9 mouse cellular contexts compared by ENCODE assay signal in genomic region chr11:102990152-102990663, GRCm38 (mm10). TPM values are rescaled to one million over a fixed set of nuclear protein-coding genes. Genes with fewer than 3 reads are reported as not detected.
A peak's percentile ranks its signal among the peaks of the same experiment; 100 is the strongest.
DNase-seq lines count a peak whose midpoint lies in the region; ATAC-seq lines count a peak whose summit lies in the region.
"Had no signal": no experiment of that assay in that cellular context is flagged by ENCODE, and none has a peak within 500 bp of the region (broad histone marks: within the 10 kb centered on the region; RNA-seq: fewer than 3 reads in every experiment).

No protein-coding gene starts in this region.

- peak overlapping the region; percentile 49 for H3K9ac ChIP-seq in embryonic facial prominence, embryonic 12.5 days
- H3K9ac ChIP-seq in midbrain, embryonic 16.5 days (ENCODE audit: low read depth, low read length), result peak overlapping the region; percentile 59

- no peak overlapping the region for H3K27ac ChIP-seq in embryonic facial prominence, embryonic 12.5 days
- peak overlapping the region; percentile 70; the same call in 1 of the 2 replicates for H3K27ac ChIP-seq in hindbrain, embryonic 10.5 days
- peak overlapping the region; percentile 66 for H3K27ac ChIP-seq in limb, embryonic 10.5 days
- H3K27ac ChIP-seq in midbrain, embryonic 16.5 days (ENCODE audit: low read length), result no peak overlapping the region

- peak; percentile 60; the same call in 1 of the 2 replicates for ATAC-seq in frontal cortex, adult (ENCODE audit: low TSS enrichment)
- no peak for ATAC-seq in embryonic facial prominence, embryonic 12.5 days (ENCODE audit: insufficient number of reproducible peaks, insufficient read depth, low FRiP score, low TSS enrichment)
- ATAC-seq in midbrain, embryonic 16.5 days, result 0 out of 2 replicates have a peak, but pooled peaks have one; percentile 10

- peaks cover 41% of the 10 kb centered on the region for H3K27me3 ChIP-seq in embryonic facial prominence, embryonic 12.5 days
- H3K27me3 ChIP-seq in hindbrain, embryonic 10.5 days (ENCODE audit: insufficient read depth, poor library complexity, severe bottlenecking), result peaks cover 69% of the 10 kb centered on the region
- H3K27me3 ChIP-seq in limb, embryonic 10.5 days (ENCODE audit: low read depth, poor library complexity, severe bottlenecking), result peaks cover 56% of the 10 kb centered on the region
- H3K27me3 ChIP-seq in midbrain, embryonic 16.5 days (ENCODE audit: control insufficient read depth, insufficient read depth, low read depth, low read length), result peaks cover 9% of the 10 kb centered on the region; the same call in 1 of the 2 replicates

- H3K9me3 ChIP-seq in embryonic facial prominence, embryonic 12.5 days, result no peaks in the 10 kb centered on the region
- no peaks in the 10 kb centered on the region for H3K9me3 ChIP-seq in hindbrain, embryonic 10.5 days
- no peaks in the 10 kb centered on the region for H3K9me3 ChIP-seq in limb, embryonic 10.5 days (replicated peaks)
- H3K9me3 ChIP-seq in midbrain, embryonic 16.5 days (replicated peaks; ENCODE audit: control insufficient read depth, low read length, poor library complexity, severe bottlenecking), result no peaks in the 10 kb centered on the region

- peak overlapping the region; percentile 40 for H3K4me3 ChIP-seq in embryonic facial prominence, embryonic 12.5 days
- H3K4me3 ChIP-seq in hindbrain, embryonic 10.5 days, result peak overlapping the region; percentile 56
- H3K4me3 ChIP-seq in limb, embryonic 10.5 days, result peak overlapping the region; percentile 52
- peak overlapping the region; percentile 39 for H3K4me3 ChIP-seq in midbrain, embryonic 16.5 days (ENCODE audit: low read depth, low read length)

- no peak for DNase-seq in frontal cortex, postnatal 10 days (ENCODE audit: low spot score in 2 of 2)
- peak; percentile 74 for DNase-seq in adrenal gland, adult 2 months
- peak; percentile 53 for DNase-seq in hindbrain, embryonic 10.5 days (ENCODE audit: low spot score)
- peak; percentile 59 for DNase-seq in limb, embryonic 10.5 days (ENCODE audit: low spot score)
- peak; percentile 77 for DNase-seq in thymus, postnatal 4 days

- peaks cover 19% of the 10 kb centered on the region for H3K36me3 ChIP-seq in embryonic facial prominence, embryonic 12.5 days
- peaks cover 16% of the 10 kb centered on the region for H3K36me3 ChIP-seq in hindbrain, embryonic 10.5 days
- H3K36me3 ChIP-seq in limb, embryonic 10.5 days, result peaks cover 19% of the 10 kb centered on the region
- peaks cover 13% of the 10 kb centered on the region; the same call in 1 of the 2 replicates for H3K36me3 ChIP-seq in midbrain, embryonic 16.5 days (ENCODE audit: control insufficient read depth, insufficient read depth, low read length)

- 1% methylated on average over 29 of the region's 29 CpGs for WGBS in embryonic facial prominence, embryonic 12.5 days
- 1% methylated on average over 29 of the region's 29 CpGs for WGBS in hindbrain, embryonic 10.5 days
- 2% methylated on average over 29 of the region's 29 CpGs for WGBS in limb, embryonic 10.5 days
- WGBS in midbrain, embryonic 16.5 days, result 1% methylated on average over 29 of the region's 29 CpGs

- H3K4me2 ChIP-seq in embryonic facial prominence, embryonic 12.5 days (replicated peaks), result peak overlapping the region; percentile 74
- H3K4me2 ChIP-seq in midbrain, embryonic 16.5 days (ENCODE audit: low read length), result peak overlapping the region; percentile 81

- peaks cover 27% of the 10 kb centered on the region for H3K4me1 ChIP-seq in embryonic facial prominence, embryonic 12.5 days
- H3K4me1 ChIP-seq in hindbrain, embryonic 10.5 days (replicated peaks), result peaks cover 74% of the 10 kb centered on the region
- H3K4me1 ChIP-seq in limb, embryonic 10.5 days, result peaks cover 35% of the 10 kb centered on the region
- peaks cover 19% of the 10 kb centered on the region for H3K4me1 ChIP-seq in midbrain, embryonic 16.5 days (ENCODE audit: control insufficient read depth, insufficient read depth, low read length)

RNA-seq across cellular contexts. Expression of gene Nmt1, which starts 37.8 kb away (rescaled TPM):
- 100 to 1,000 TPM; 106 to 112 TPM for total RNA-seq in adrenal gland, adult 2 months (2021)
- polyA plus RNA-seq in adrenal gland, adult 2 months (2012; rRNA removed), result 20.8 and 25.6 TPM in 2 replicates
- polyA plus RNA-seq in embryonic facial prominence, embryonic 12.5 days (2016; fragmentation: Nextera tagmentation; extraction: Ambion mirVana), result 45.7 and 50.8 TPM in 2 replicates
- polyA plus RNA-seq in hindbrain, embryonic 10.5 days (2016; fragmentation: Nextera tagmentation; extraction: Ambion mirVana), result 47.1 and 55.6 TPM in 2 replicates
- polyA plus RNA-seq in limb, embryonic 10.5 days (2016; fragmentation: Nextera tagmentation; extraction: Ambion mirVana), result 60.5 and 63.1 TPM in 2 replicates
- polyA plus RNA-seq in midbrain, embryonic 16.5 days (2015; fragmentation: Nextera tagmentation; extraction: Ambion mirVana), result 25.5 and 26.8 TPM in 2 replicates

RNA-seq across cellular contexts. Expression of gene Dcakd, which starts 37.9 kb away (rescaled TPM):
- 10 to 100 TPM; 62.8 to 79.5 TPM for total RNA-seq in adrenal gland, adult 2 months (2021)
- 136 and 185 TPM in 2 replicates for polyA plus RNA-seq in adrenal gland, adult 2 months (2012; rRNA removed)
- polyA plus RNA-seq in embryonic facial prominence, embryonic 12.5 days (2016; fragmentation: Nextera tagmentation; extraction: Ambion mirVana), result 170 and 174 TPM in 2 replicates
- polyA plus RNA-seq in hindbrain, embryonic 10.5 days (2016; fragmentation: Nextera tagmentation; extraction: Ambion mirVana), result 272 and 276 TPM in 2 replicates
- polyA plus RNA-seq in limb, embryonic 10.5 days (2016; fragmentation: Nextera tagmentation; extraction: Ambion mirVana), result 260 and 269 TPM in 2 replicates
- 157 and 174 TPM in 2 replicates for polyA plus RNA-seq in midbrain, embryonic 16.5 days (2015; fragmentation: Nextera tagmentation; extraction: Ambion mirVana)

RNA-seq across cellular contexts. Expression of gene C1ql1, which starts 43.7 kb away (rescaled TPM):
- 10 to 100 TPM; 39.4 to 69.4 TPM for total RNA-seq in adrenal gland, adult 2 months (2021)
- 67.7 and 112 TPM in 2 replicates for polyA plus RNA-seq in adrenal gland, adult 2 months (2012; rRNA removed)
- 3.7 and 3.9 TPM in 2 replicates for polyA plus RNA-seq in embryonic facial prominence, embryonic 12.5 days (2016; fragmentation: Nextera tagmentation; extraction: Ambion mirVana)
- polyA plus RNA-seq in hindbrain, embryonic 10.5 days (2016; fragmentation: Nextera tagmentation; extraction: Ambion mirVana), result 4.4 and 11.5 TPM in 2 replicates
- 0.20 and 0.40 TPM in 2 replicates for polyA plus RNA-seq in limb, embryonic 10.5 days (2016; fragmentation: Nextera tagmentation; extraction: Ambion mirVana)
- polyA plus RNA-seq in midbrain, embryonic 16.5 days (2015; fragmentation: Nextera tagmentation; extraction: Ambion mirVana), result 6.0 and 7.9 TPM in 2 replicates
- total RNA-seq: heart, adult 18-20 months had no signal

Comparison
In these comparisons a context has a peak if more than half of its experiments do, and no peak if none do; other contexts are left out.
1. DNase-seq: peak in adrenal gland, adult 2 months (single experiment), hindbrain, embryonic 10.5 days (single experiment), limb, embryonic 10.5 days (single experiment) and thymus, postnatal 4 days (single experiment); none in frontal cortex, postnatal 10 days (0 of 2).
2. H3K27ac ChIP-seq: peak in hindbrain, embryonic 10.5 days (single experiment) and limb, embryonic 10.5 days (single experiment); none in embryonic facial prominence, embryonic 12.5 days (single experiment) and midbrain, embryonic 16.5 days (single experiment).
3. Peak in every context shown above with its lines, with median percentiles within 50 percentile points of each other: H3K4me3 ChIP-seq.